Mouse (Mus musculus): ENCODE results near the gene Trim54.

Gene Trim54

GRCm38 (mm10) chr5:31181183-31181770 lies 64.8 kb downstream of the Trim54 start:
- DNase-seq (ENCODE audit: low read depth, low spot score) = no peak

- DNase-seq (ENCODE audit: low read depth, low spot score) = no peak
These were observed 67.2 kb downstream of the Trim54 start for GRCm38 (mm10) chr5:31183678-31184077.

All from skeletal muscle tissue, adult 2 months (tissue).